Mouse (Mus musculus) cortical plate, adult 2 months (tissue): Measurements from ENCODE around the gene Ugt1a8.

Experiments
- CTCF ChIP-seq: fragments of 200-500 bp; IDR thresholded peaks from 2 replicates; pipeline ENCODE4 v1.5.1; 2011; ENCODE audit warnings: mild to moderate bottlenecking, control low read depth, low read length; ENCODE audit not compliant: insufficient read depth; ENCODE audit errors: extremely low read depth
- POLR2A ChIP-seq: fragments of 200-500 bp; IDR thresholded peaks from 2 replicates; pipeline ENCODE4 v1.6.1; 2011; ENCODE audit warnings: mild to moderate bottlenecking, low read length, control low read depth; ENCODE audit not compliant: insufficient read depth; ENCODE audit errors: extremely low read depth

- TF ChIP-seq CTCF (no peak), POLR2A (no peak)
Observed at GRCm38 (mm10) chr1:88225741-88226140, 138.1 kb downstream of the Ugt1a8 start.
